Mouse (Mus musculus) CH12.LX (cell line): ENCODE measurements around the gene Ccn5.

ENCODE experiments used
- BHLHE40 ChIP-seq: IDR thresholded peaks from 2 replicates; pipeline ENCODE4 v1.6.1; 2011; ENCODE audit warnings: mild to moderate bottlenecking, low read depth, low read length, improper control_type of control experiment
- CTCF ChIP-seq, 2 experiments: IDR thresholded peaks in 1 of 2; conservative IDR thresholded peaks in 1 of 2; 2 replicates each; pipeline ENCODE4 v1.5.1; 2011 to 2012; ENCODE audit warnings: low read depth in 2 of 2, low read length in 2 of 2, improper control_type of control experiment in 1 of 2, inconsistent platforms in 1 of 2, mild to moderate bottlenecking in 1 of 2, moderate library complexity in 1 of 2
- POLR2A ChIP-seq: IDR thresholded peaks from 2 replicates; pipeline ENCODE4 v1.6.1; 2011; ENCODE audit warnings: low read depth, mild to moderate bottlenecking, improper control_type of control experiment, low read length
- TBP ChIP-seq: conservative IDR thresholded peaks from 2 replicates; pipeline ENCODE4 v1.6.1; 2011; ENCODE audit warnings: low read depth, low read length, improper control_type of control experiment
- ZNF384 ChIP-seq: IDR thresholded peaks from 2 replicates; pipeline ENCODE4 v1.6.1; 2012; ENCODE audit warnings: low read depth, low read length, improper control_type of control experiment, inconsistent platforms

DNA sequence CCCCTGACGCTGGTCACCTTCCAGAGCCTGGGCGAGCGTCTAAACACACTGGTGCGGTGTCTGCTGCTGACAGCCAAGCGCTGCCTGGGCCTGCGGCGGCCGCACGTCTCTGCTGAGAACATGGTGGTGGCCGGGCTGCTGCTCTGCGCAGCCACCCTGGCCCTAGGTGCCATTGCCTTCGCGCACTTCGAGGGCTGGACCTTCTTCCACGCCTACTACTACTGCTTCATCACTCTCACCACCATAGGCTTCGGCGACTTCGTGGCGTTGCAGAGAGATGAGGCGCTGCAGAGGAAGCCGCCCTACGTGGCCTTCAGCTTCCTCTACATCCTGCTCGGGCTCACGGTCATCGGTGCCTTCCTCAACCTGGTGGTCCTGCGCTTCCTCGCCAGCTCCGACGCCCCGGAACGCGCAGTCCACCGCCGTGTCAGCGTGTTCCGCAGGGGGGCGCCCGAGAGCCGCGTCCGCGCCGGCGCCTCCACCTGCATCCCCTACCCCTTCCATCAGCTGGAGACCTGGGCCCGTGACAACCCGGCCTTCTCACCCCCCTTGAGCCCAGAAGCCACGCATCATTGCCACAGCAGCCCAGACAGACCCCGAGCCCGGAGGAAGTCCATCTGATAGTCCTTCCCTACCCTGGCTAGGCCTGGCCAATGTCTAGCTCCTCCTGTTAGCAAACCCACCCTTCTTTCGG, 37.7 kb downstream of the Ccn5 start:
- TF ChIP-seq CTCF (conservative IDR thresholded peaks at IDR 0.05 in 1 of 2, IDR thresholded peaks at IDR 0.05 in 1 of 2; ENCODE audit: low read depth in 2 of 2, low read length in 2 of 2) = peak in 1 of 2 experiments; percentile 70; a peak in 2 of 4 replicates
- TF ChIP-seq POLR2A = no peak
- no peak for TF ChIP-seq TBP
- TF ChIP-seq ZNF384 = no peak
- TF ChIP-seq BHLHE40 = no peak
